Mouse (Mus musculus) small intestine, adult 2 months (tissue): ENCODE results near the gene Nup107. TPM values are rescaled to one million over a fixed set of nuclear protein-coding genes. Genes with fewer than 3 reads are reported as not detected.
"Not testable (repeated sequence)": the region's sequence is repeated elsewhere in the genome, so short reads cannot be mapped to it uniquely, and the experiment has no call there.

ENCODE experiments used
- H3K27ac ChIP-seq: fragments of 200-500 bp; 2 replicates; pipeline ENCODE4 v1.5.1; 2012; ENCODE audit warnings: low read depth, low read length, control low read depth, inconsistent platforms; ENCODE audit not compliant: insufficient read depth
- H3K27me3 ChIP-seq: fragments of 200-500 bp; 2 replicates; pipeline ENCODE4 v1.6.1; 2012; ENCODE audit warnings: mild to moderate bottlenecking, moderate library complexity, low read length, inconsistent platforms; ENCODE audit not compliant: control insufficient read depth, insufficient read depth
- H3K36me3 ChIP-seq: fragments of 200-500 bp; 2 replicates; pipeline ENCODE4 v1.6.1; 2012; ENCODE audit warnings: mild to moderate bottlenecking, low read length, control low read depth, inconsistent platforms; ENCODE audit not compliant: control insufficient read depth, insufficient read depth
- H3K4me1 ChIP-seq: fragments of 200-500 bp; 2 replicates; pipeline ENCODE4 v1.6.1; 2012; ENCODE audit warnings: low read length, inconsistent platforms, mixed read lengths; ENCODE audit not compliant: control insufficient read depth, insufficient read depth, insufficient read length
- H3K4me3 ChIP-seq: fragments of 200-500 bp; 2 replicates; pipeline ENCODE4 v1.5.1; 2012; ENCODE audit warnings: low read depth, mild to moderate bottlenecking, control low read depth, inconsistent platforms, low read length, moderate library complexity
- CTCF ChIP-seq: fragments of 200-500 bp; IDR thresholded peaks from 2 replicates; pipeline ENCODE4 v1.5.1; 2012; ENCODE audit warnings: low read depth, mild to moderate bottlenecking, control low read depth, inconsistent platforms, low read length, moderate library complexity, mixed read lengths; ENCODE audit not compliant: insufficient replicate concordance, insufficient read length; ENCODE audit errors: extremely low read depth
- POLR2A ChIP-seq: fragments of 200-500 bp; IDR thresholded peaks from 2 replicates; pipeline ENCODE4 v1.6.1; 2012; ENCODE audit warnings: low read depth, mild to moderate bottlenecking, control low read depth, inconsistent platforms, low read length, moderate library complexity
- whole genome bisulfite sequencing: fragments of 180-500 bp; shearing (Covaris S2); methylation state at CpG from one replicate; pipeline ENCODE4 v1.1.7; 2018; 5-methylcytosine and 5-hydroxymethylcytosine counted together
- polyA plus RNA-seq: library from polyadenylated mRNA; depleted of rRNA; stranded (reverse); fragments of >200 nt; gene quantifications from 2 replicates; pipeline ENCODE4 v1.2.3, GENCODE M21; 2012

Nup107 gene
- polyA plus RNA-seq, 1 experiment = 3.1 TPM

GRCm38 (mm10) chr10:117762966-117763365 lies 29.5 kb downstream of the Nup107 start:
- H3K27me3 ChIP-seq = no peaks in the 10 kb centered on the region
- H3K4me3 ChIP-seq = no peak overlapping the region
- peaks cover 3% of the 10 kb centered on the region; the same call in 1 of the 2 replicates for H3K4me1 ChIP-seq
- 96% methylated on average over 12 of the region's 12 CpGs for WGBS
- H3K27ac ChIP-seq = no peak overlapping the region
- peaks cover 51% of the 10 kb centered on the region for H3K36me3 ChIP-seq
- TF ChIP-seq CTCF = no peak
- TF ChIP-seq POLR2A = no peak

DNA sequence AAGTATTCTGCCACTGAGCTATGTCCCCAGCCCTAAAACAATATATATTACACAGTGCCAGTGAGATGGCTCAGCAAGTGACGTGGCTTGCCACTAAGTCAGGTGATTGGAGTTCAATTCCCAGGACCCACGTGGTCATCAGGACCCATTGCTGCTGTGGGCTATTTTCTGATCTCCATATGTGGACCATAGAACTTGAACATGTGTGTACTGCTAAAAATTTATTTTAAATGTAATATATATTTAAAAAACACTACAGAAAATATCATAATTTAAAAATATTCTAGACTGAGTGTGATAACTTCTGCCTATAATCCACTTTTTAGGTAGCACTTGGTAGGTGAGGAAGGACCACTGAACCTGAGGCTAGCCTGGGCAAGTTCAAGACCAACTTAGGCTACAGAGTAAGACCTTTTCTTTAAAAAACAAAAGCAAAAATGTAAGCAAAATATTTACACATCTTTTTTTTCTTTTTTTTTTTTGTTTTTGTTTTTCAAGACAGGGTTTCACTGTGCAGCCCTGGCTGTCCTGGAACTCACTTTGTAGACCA lies 30.1 kb downstream of the Nup107 start:
- peaks cover 3% of the 10 kb centered on the region; the same call in 1 of the 2 replicates for H3K4me1 ChIP-seq
- no peak for TF ChIP-seq POLR2A
- TF ChIP-seq CTCF = no peak
- no peak overlapping the region for H3K27ac ChIP-seq
- no peaks in the 10 kb centered on the region for H3K27me3 ChIP-seq
- no peak overlapping the region for H3K4me3 ChIP-seq
- 95% methylated on average over 2 of the region's 2 CpGs for WGBS
- peaks cover 55% of the 10 kb centered on the region for H3K36me3 ChIP-seq

- peaks cover 57% of the 10 kb centered on the region for H3K36me3 ChIP-seq
- no peak overlapping the region for H3K27ac ChIP-seq
- 95% methylated on average over 6 of the region's 6 CpGs for WGBS
- H3K27me3 ChIP-seq = no peaks in the 10 kb centered on the region
- H3K4me3 ChIP-seq = no peak overlapping the region
- peaks cover 3% of the 10 kb centered on the region; the same call in 1 of the 2 replicates for H3K4me1 ChIP-seq
- no peak for TF ChIP-seq CTCF
Observed at GRCm38 (mm10) chr10:117761551-117761950, 31.0 kb downstream of the Nup107 start.

DNA sequence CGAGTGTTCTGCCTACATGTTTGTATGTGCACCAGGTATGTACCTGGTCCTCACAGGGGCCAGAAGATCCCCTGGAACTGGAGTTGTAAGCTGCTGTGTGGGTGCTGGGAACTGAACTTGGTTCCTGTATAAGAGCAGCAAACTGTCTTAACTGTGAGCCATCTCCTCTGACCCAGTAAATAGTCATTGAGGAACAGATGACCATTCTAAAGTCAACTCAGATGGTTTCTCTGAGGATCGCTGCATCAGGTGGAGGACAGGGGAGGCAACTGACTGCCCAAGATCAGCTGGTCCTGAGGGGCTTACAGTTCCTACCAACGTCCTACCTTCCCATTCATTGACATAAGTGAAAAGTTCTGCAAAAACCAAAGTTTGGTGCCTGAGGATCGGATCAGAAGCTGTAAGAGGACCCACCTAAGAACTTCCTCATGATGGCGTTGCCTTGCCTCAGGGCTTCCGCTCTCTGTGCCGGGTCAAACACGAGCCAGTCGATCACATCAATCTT lies 31.6 kb downstream of the Nup107 start:
- no peaks in the 10 kb centered on the region for H3K27me3 ChIP-seq
- H3K4me3 ChIP-seq = no peak overlapping the region
- peaks cover 3% of the 10 kb centered on the region; the same call in 1 of the 2 replicates for H3K4me1 ChIP-seq
- 91% methylated on average over 9 of the region's 9 CpGs for WGBS
- H3K36me3 ChIP-seq = peaks cover 54% of the 10 kb centered on the region
- TF ChIP-seq POLR2A = no peak
- no peak for TF ChIP-seq CTCF
- H3K27ac ChIP-seq = no peak overlapping the region

DNA sequence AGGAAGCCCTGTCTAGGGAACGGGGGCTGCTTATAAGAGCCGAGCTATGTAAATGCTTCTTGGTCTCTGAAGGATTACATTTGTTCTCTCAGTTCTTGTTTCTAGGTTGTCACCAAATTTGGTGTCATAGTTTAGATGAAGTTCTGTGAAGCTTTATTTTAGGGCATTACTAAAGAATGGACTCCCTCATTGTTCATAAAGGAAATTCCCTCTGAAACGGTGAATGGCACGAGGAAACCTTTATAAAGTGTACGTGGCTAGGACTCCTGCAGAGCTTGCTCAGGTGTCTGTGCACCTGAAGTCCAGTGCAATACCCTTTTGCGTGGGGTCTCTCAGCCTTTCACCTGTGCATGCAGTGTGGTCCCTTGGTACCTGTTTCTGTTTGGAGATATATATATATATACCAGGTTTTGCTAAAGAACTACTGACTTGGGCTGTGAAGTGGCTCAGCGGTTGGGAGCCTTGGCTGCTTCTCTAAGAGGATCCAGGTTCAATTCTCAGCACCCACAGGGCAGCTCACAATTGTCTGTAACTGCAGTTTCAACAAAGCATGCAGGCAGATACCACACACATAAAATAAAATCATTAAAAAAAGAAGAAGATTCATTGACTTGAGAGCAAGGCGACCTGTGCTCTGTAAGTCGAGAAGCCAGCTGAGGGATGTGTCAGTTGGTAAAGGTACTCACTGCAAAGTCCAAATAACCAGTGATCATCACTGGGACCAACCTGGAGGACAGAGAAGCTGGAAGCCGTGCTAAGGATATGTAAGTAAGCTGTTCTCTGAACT lies 32.5 kb downstream of the Nup107 start:
- H3K27ac ChIP-seq = no peak overlapping the region
- peaks cover 49% of the 10 kb centered on the region for H3K36me3 ChIP-seq
- peaks cover 3% of the 10 kb centered on the region; the same call in 1 of the 2 replicates for H3K4me1 ChIP-seq
- H3K27me3 ChIP-seq = no peaks in the 10 kb centered on the region
- WGBS = 93% methylated on average over 10 of the region's 10 CpGs
- TF ChIP-seq POLR2A (no peak), CTCF (no peak)
- H3K4me3 ChIP-seq = no peak overlapping the region

DNA sequence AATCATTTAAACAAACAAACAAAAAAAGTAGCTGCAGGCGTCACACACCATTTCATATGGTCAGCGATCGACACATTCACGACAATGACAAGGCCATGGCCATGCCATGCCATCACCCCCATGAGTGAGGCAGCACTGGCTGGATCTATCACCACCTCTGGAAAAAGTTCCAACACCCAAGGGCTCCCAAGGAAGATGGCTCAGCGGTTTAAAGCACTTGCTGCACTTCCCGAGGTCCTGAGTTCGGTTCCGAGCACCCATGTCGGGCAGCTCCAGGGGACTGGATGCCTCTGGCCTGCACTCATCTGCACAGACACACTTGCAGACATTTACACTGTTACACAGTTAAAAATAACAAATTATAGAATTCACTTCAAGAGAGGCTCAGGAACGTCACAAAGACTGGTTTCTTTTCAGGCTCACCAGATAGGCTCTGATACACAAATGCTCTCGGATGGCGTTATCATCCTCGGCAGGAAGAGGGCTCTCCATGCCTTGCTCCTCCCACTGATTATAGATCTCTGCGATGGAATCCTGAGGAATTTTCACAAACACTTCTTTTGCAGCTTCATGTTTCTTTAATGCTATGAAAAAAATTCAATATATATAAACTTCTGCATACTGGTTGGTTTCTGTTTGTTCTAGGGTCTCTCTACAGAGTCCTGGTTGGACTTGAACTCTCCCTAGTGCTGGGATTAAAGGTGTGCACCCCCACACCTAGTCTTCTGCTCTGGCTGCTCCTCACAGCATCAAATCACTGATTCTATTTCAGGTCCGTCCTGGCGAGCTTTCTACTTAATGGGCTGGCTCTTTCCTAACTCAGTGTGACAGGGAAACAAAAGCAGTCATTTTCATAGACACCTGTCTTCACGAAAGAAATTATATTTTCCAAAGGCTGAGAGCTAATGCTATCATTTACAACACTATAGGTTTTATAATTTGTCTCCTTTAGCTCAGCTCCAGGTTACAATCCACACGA lies 33.5 kb downstream of the Nup107 start:
- Histone ChIP-seq H3K27ac (no peak overlapping the region), H3K27me3 (no peaks in the 10 kb centered on the region), H3K36me3 (peaks cover 50% of the 10 kb centered on the region), H3K4me3 (no peak overlapping the region), H3K4me1 (no peaks in the 10 kb centered on the region)
- 90% methylated on average over 18 of the region's 18 CpGs for WGBS
- TF ChIP-seq CTCF = no peak
- no peak for TF ChIP-seq POLR2A

DNA sequence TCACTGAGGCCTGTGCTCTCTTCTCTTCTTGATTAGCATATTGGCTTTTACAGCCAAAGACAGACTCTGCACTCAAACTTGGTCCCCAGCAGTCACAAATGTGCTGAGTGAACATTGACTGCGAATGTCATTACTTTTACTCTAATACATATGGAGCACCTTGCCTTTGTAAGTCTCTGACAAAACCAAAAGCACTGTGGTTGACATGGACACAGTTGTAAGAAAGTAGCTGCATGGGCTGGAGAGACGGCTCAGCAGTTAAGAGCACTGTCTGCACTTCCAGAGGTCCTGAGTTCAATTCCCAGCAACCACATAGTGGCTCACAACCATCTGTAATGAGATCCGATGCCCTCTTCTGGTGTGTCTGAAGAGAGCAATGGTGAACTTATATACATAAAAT lies 34.2 kb downstream of the Nup107 start:
- peaks cover 48% of the 10 kb centered on the region for H3K36me3 ChIP-seq
- not testable (repeated sequence) for H3K4me1 ChIP-seq, H3K27me3 ChIP-seq, H3K27ac ChIP-seq, H3K4me3 ChIP-seq
- 92% methylated on average over 3 of the region's 3 CpGs for WGBS
